ENCODE assay signal across 29 mouse cellular contexts in genomic region chr1:95375443-95375842, GRCm38 (mm10).
DNase-seq lines count a peak whose midpoint lies in the region; ATAC-seq and TF ChIP-seq lines count a peak whose summit lies in the region.
"Had no signal": no experiment of that assay in that cellular context is flagged by ENCODE, and none has a peak within 500 bp of the region (broad histone marks: within the 10 kb centered on the region; RNA-seq: fewer than 3 reads in every experiment).

No protein-coding gene starts in this region.

- peak; percentile 80 for ATAC-seq in forebrain, embryonic 15.5 days (replicated peaks)
- no peak for ATAC-seq in lung, postnatal 0 days
- ATAC-seq: activated CD4-positive, CD25-positive, alpha-beta regulatory T cell, adult 4 months; CD4-positive, CD25-positive, alpha-beta regulatory T cell, adult 4 months; intestine, postnatal 0 days; midbrain, embryonic 13.5 days had no signal

- no peak for TF ChIP-seq CTCF in lung, postnatal 0 days (IDR thresholded peaks at IDR 0.05)

- no peak for TF ChIP-seq EP300 in lung, postnatal 0 days (IDR thresholded peaks at IDR 0.05)

- no peaks in the 10 kb centered on the region for H3K79me2 ChIP-seq in myocyte (ENCODE audit: control insufficient read depth, insufficient read depth)

- 0 out of 2 replicates have a peak overlapping the region, but pooled peaks have one; percentile 31 for H3K27ac ChIP-seq in forebrain, embryonic 15.5 days (replicated peaks)
- no peak overlapping the region for H3K27ac ChIP-seq in forebrain, embryonic 10.5 days
- H3K27ac ChIP-seq in lung, postnatal 0 days (ENCODE audit: low read length) = no peak overlapping the region
- H3K27ac ChIP-seq: embryonic facial prominence, embryonic 12.5 days; hindbrain, embryonic 13.5 days; limb, embryonic 12.5 days; midbrain, embryonic 13.5 days had no signal

- no peaks in the 10 kb centered on the region for H3K27me3 ChIP-seq in forebrain, embryonic 15.5 days
- no peaks in the 10 kb centered on the region for H3K27me3 ChIP-seq in forebrain, embryonic 10.5 days (ENCODE audit: poor library complexity, severe bottlenecking)
- no peaks in the 10 kb centered on the region for H3K27me3 ChIP-seq in lung, postnatal 0 days (replicated peaks; ENCODE audit: insufficient read depth, low read length)
- H3K27me3 ChIP-seq in myocyte (ENCODE audit: control insufficient read depth, insufficient read depth, insufficient read length) = no peaks in the 10 kb centered on the region
- H3K27me3 ChIP-seq: embryonic facial prominence, embryonic 12.5 days; hindbrain, embryonic 13.5 days; limb, embryonic 12.5 days; midbrain, embryonic 13.5 days had no signal

- no peak overlapping the region for H3K4me2 ChIP-seq in forebrain, embryonic 15.5 days (replicated peaks)
- H3K4me2 ChIP-seq in lung, postnatal 0 days (replicated peaks; ENCODE audit: low read depth, low read length) = no peak overlapping the region
- peak overlapping the region; percentile 34 for H3K4me2 ChIP-seq in myocyte (ENCODE audit: low read depth)
- H3K4me2 ChIP-seq: embryonic facial prominence, embryonic 12.5 days; heart, embryonic 11.5 days; hindbrain, embryonic 13.5 days; limb, embryonic 12.5 days; liver, embryonic 11.5 days; midbrain, embryonic 13.5 days had no signal

- no peak overlapping the region for H3K9ac ChIP-seq in forebrain, embryonic 15.5 days (replicated peaks)
- H3K9ac ChIP-seq in lung, postnatal 0 days (replicated peaks; ENCODE audit: low read depth) = no peak overlapping the region
- H3K9ac ChIP-seq: embryonic facial prominence, embryonic 12.5 days; hindbrain, embryonic 13.5 days; limb, embryonic 12.5 days; midbrain, embryonic 13.5 days had no signal

- H3K4me3 ChIP-seq in forebrain, embryonic 15.5 days = no peak overlapping the region
- no peak overlapping the region for H3K4me3 ChIP-seq in forebrain, embryonic 10.5 days
- no peak overlapping the region for H3K4me3 ChIP-seq in lung, postnatal 0 days (ENCODE audit: low read depth, low read length)
- no peak overlapping the region for H3K4me3 ChIP-seq in myocyte
- H3K4me3 ChIP-seq: embryonic facial prominence, embryonic 12.5 days; hindbrain, embryonic 13.5 days; limb, embryonic 12.5 days; midbrain, embryonic 13.5 days had no signal

- H3K36me3 ChIP-seq in forebrain, embryonic 15.5 days = no peaks in the 10 kb centered on the region
- H3K36me3 ChIP-seq in forebrain, embryonic 10.5 days (replicated peaks) = no peaks in the 10 kb centered on the region
- H3K36me3 ChIP-seq in lung, postnatal 0 days (ENCODE audit: insufficient read depth, low read length) = no peaks in the 10 kb centered on the region
- no peaks in the 10 kb centered on the region for H3K36me3 ChIP-seq in myocyte (ENCODE audit: control insufficient read depth, insufficient read depth)
- H3K36me3 ChIP-seq: embryonic facial prominence, embryonic 12.5 days; hindbrain, embryonic 13.5 days; limb, embryonic 12.5 days; midbrain, embryonic 13.5 days had no signal

- TF ChIP-seq POLR2A in myocyte (IDR thresholded peaks at IDR 0.05; ENCODE audit: insufficient read length, low read depth) = no peak

- no peak overlapping the region for H3ac ChIP-seq in myocyte (ENCODE audit: control insufficient read depth, insufficient read length)

- DNase-seq in forebrain, embryonic 10.5 days (ENCODE audit: extremely low spot score, low spot score) = no peak
- DNase-seq in lung, postnatal 0 days (ENCODE audit: low spot score) = peak; percentile 35
- DNase-seq in lung, postnatal 36 days = no peak
- peak; percentile 23 for DNase-seq in brain, adult 2 months (ENCODE audit: low read depth, low spot score)
- no peak for DNase-seq in right cerebral cortex, postnatal 14 days
- DNase-seq: adrenal gland, adult 2 months; adrenal gland, postnatal 36 days; cerebellum, adult 9-10 months; embryo, embryonic 11 days; gastrocnemius, postnatal 36 days; heart, adult 18-20 months; heart, postnatal 36 days; kidney, adult 9 months; kidney, postnatal 14 days; lung, postnatal 14 days; spleen, adult 18-20 months; thymus, adult 18-20 months; thymus, postnatal 25 days had no signal

- WGBS in forebrain, embryonic 15.5 days = 26% methylated on average over 6 of the region's 6 CpGs
- 80% methylated on average over 6 of the region's 6 CpGs for WGBS in forebrain, embryonic 10.5 days
- WGBS in lung, postnatal 0 days = 57% methylated on average over 6 of the region's 6 CpGs

- no peaks in the 10 kb centered on the region for H3K9me3 ChIP-seq in forebrain, embryonic 15.5 days
- no peaks in the 10 kb centered on the region for H3K9me3 ChIP-seq in forebrain, embryonic 10.5 days
- H3K9me3 ChIP-seq in lung, postnatal 0 days (ENCODE audit: low read length) = no peaks in the 10 kb centered on the region
- H3K9me3 ChIP-seq: embryonic facial prominence, embryonic 12.5 days; hindbrain, embryonic 13.5 days; limb, embryonic 12.5 days; midbrain, embryonic 13.5 days had no signal

- peaks cover 7% of the 10 kb centered on the region for H3K4me1 ChIP-seq in forebrain, embryonic 15.5 days
- no peaks in the 10 kb centered on the region for H3K4me1 ChIP-seq in forebrain, embryonic 10.5 days
- H3K4me1 ChIP-seq in lung, postnatal 0 days (ENCODE audit: insufficient read depth, low read depth, low read length) = no peaks in the 10 kb centered on the region
- H3K4me1 ChIP-seq: embryonic facial prominence, embryonic 12.5 days; hindbrain, embryonic 13.5 days; limb, embryonic 12.5 days; midbrain, embryonic 13.5 days had no signal

TF ChIP-seq in myocyte, 11 proteins besides CTCF, POLR2A, EP300 and RAD21:
- TF ChIP-seq MYOG (IDR thresholded peaks at IDR 0.05; ENCODE audit: control insufficient read depth in 1 of 3, insufficient read depth in 1 of 3, insufficient read length in 2 of 3, low read depth in 2 of 3) = no peak
- no peak for TF ChIP-seq TCF12 (IDR thresholded peaks at IDR 0.05; ENCODE audit: insufficient read depth, poor library complexity, severe bottlenecking)
- no peak for TF ChIP-seq E2F4 (IDR thresholded peaks at IDR 0.05; ENCODE audit: insufficient read depth)
- no peak for TF ChIP-seq SRF (IDR thresholded peaks at IDR 0.05; ENCODE audit: control insufficient read depth, insufficient read length, low read depth)
- no peak for TF ChIP-seq MAX (IDR thresholded peaks at IDR 0.05; ENCODE audit: low read depth)
- TF ChIP-seq CEBPB (IDR thresholded peaks at IDR 0.05; ENCODE audit: insufficient read depth, poor library complexity, severe bottlenecking) = no peak
- no peak for TF ChIP-seq REST (IDR thresholded peaks at IDR 0.05; ENCODE audit: insufficient read depth, insufficient read length)
- TF ChIP-seq USF1 (IDR thresholded peaks at IDR 0.05; ENCODE audit: low read depth) = no peak
- no peak for TF ChIP-seq TCF3 (IDR thresholded peaks at IDR 0.05; ENCODE audit: insufficient read length, low read depth)
- TF ChIP-seq MYOD1 (IDR thresholded peaks at IDR 0.05; ENCODE audit: control insufficient read depth in 1 of 3, insufficient read length in 2 of 3, low read depth in 2 of 3) = no peak
- TF ChIP-seq POLR2AphosphoS2 (IDR thresholded peaks at IDR 0.05; ENCODE audit: insufficient read length, low read depth) = no peak

Comparison
In these comparisons a context has a peak if more than half of its experiments do, and no peak if none do; other contexts are left out.
1. DNase-seq: peak in lung, postnatal 0 days (single experiment) and brain, adult 2 months (single experiment); none in forebrain, embryonic 10.5 days (single experiment), lung, postnatal 36 days (single experiment) and right cerebral cortex, postnatal 14 days (single experiment).